Comparison of ENCODE assay signal across 9 mouse cellular contexts in genomic region chr2:30719611-30720290, GRCm38 (mm10).
DNase-seq lines count a peak whose midpoint lies in the region; ATAC-seq and TF ChIP-seq lines count a peak whose summit lies in the region.
"Had no signal": no experiment of that assay in that cellular context is flagged by ENCODE, and none has a peak within 500 bp of the region (broad histone marks: within the 10 kb centered on the region; RNA-seq: fewer than 3 reads in every experiment).

No protein-coding gene starts in this region.

- H3K36me3 ChIP-seq in C2C12 (ENCODE audit: control insufficient read depth, insufficient read depth) = no peaks in the 10 kb centered on the region
- no peaks in the 10 kb centered on the region for H3K36me3 ChIP-seq in embryonic facial prominence, embryonic 12.5 days
- H3K36me3 ChIP-seq in hindbrain, postnatal 0 days (ENCODE audit: insufficient read depth, low read length) = no peaks in the 10 kb centered on the region

- DNase-seq in adrenal gland, adult (ENCODE audit: inconsistent age in 2 of 2, low spot score in 1 of 2) = peak; percentile 70 to 87
- DNase-seq in adrenal gland, postnatal 25 days = no peak
- peak; percentile 51 for DNase-seq in hindbrain, postnatal 0 days (ENCODE audit: low spot score)
- peak; percentile 42 to 43 for DNase-seq in lung, postnatal 4 days
- no peak for DNase-seq in spleen, postnatal 10 days (ENCODE audit: low spot score in 2 of 2)
- no peak for DNase-seq in thymus, postnatal 4 days

- peak overlapping the region; percentile 57 for H3K4me2 ChIP-seq in embryonic facial prominence, embryonic 12.5 days (replicated peaks)
- peak overlapping the region; percentile 52 for H3K4me2 ChIP-seq in hindbrain, postnatal 0 days (ENCODE audit: low read depth, low read length)

- H3K27me3 ChIP-seq in C2C12 (ENCODE audit: control insufficient read depth, insufficient read depth, insufficient read length) = no peaks in the 10 kb centered on the region
- H3K27me3 ChIP-seq in embryonic facial prominence, embryonic 12.5 days = no peaks in the 10 kb centered on the region
- H3K27me3 ChIP-seq in hindbrain, postnatal 0 days (ENCODE audit: insufficient read depth, low read length) = no peaks in the 10 kb centered on the region

- peak overlapping the region; percentile 66 for H3K9ac ChIP-seq in embryonic facial prominence, embryonic 12.5 days
- peak overlapping the region; percentile 41 for H3K9ac ChIP-seq in hindbrain, postnatal 0 days (replicated peaks; ENCODE audit: low read length)

- peak overlapping the region; percentile 100 for H3K27ac ChIP-seq in embryonic facial prominence, embryonic 12.5 days
- H3K27ac ChIP-seq in hindbrain, postnatal 0 days = peak overlapping the region; percentile 95

- peaks cover 18% of the 10 kb centered on the region for H3K79me2 ChIP-seq in C2C12 (ENCODE audit: control insufficient read depth, insufficient read depth)

- TF ChIP-seq CTCF in C2C12 (IDR thresholded peaks at IDR 0.05; ENCODE audit: control insufficient read depth, insufficient read depth, insufficient read length) = no peak
- peak; percentile 13; the same call in 1 of the 2 replicates for TF ChIP-seq CTCF in hindbrain, postnatal 0 days (IDR thresholded peaks at IDR 0.05; ENCODE audit: low read depth)

- peak overlapping the region; percentile 74 for H3ac ChIP-seq in C2C12 (ENCODE audit: control insufficient read depth, insufficient read length, low read depth)

- WGBS in embryonic facial prominence, embryonic 12.5 days = 25% methylated on average over 6 of the region's 8 CpGs
- WGBS in hindbrain, postnatal 0 days = 16% methylated on average over 8 of the region's 8 CpGs

- peaks cover 85% of the 10 kb centered on the region for H3K4me1 ChIP-seq in embryonic facial prominence, embryonic 12.5 days
- H3K4me1 ChIP-seq in hindbrain, postnatal 0 days (ENCODE audit: insufficient read depth, low read length) = peaks cover 71% of the 10 kb centered on the region

- H3K79me3 ChIP-seq in C2C12 (ENCODE audit: low read depth) = peaks cover 8% of the 10 kb centered on the region

- ATAC-seq in embryonic facial prominence, embryonic 12.5 days (ENCODE audit: insufficient number of reproducible peaks, insufficient read depth, low FRiP score, low TSS enrichment) = no peak
- ATAC-seq in hindbrain, postnatal 0 days = no peak

- peak overlapping the region; percentile 36 for H3K4me3 ChIP-seq in C2C12 (ENCODE audit: insufficient read depth, poor library complexity, severe bottlenecking)
- H3K4me3 ChIP-seq in embryonic facial prominence, embryonic 12.5 days = peak overlapping the region; percentile 29
- H3K4me3 ChIP-seq in hindbrain, postnatal 0 days (ENCODE audit: low read length) = no peak overlapping the region
- H3K4me3 ChIP-seq: erythroblast, embryonic 14.5 days had no signal

- no peaks in the 10 kb centered on the region for H3K9me3 ChIP-seq in embryonic facial prominence, embryonic 12.5 days
- H3K9me3 ChIP-seq in hindbrain, postnatal 0 days (ENCODE audit: low read length) = no peaks in the 10 kb centered on the region

TF ChIP-seq in C2C12, 6 proteins besides CTCF, POLR2A, EP300 and RAD21:
- TF ChIP-seq MYOD1 (IDR thresholded peaks at IDR 0.05; ENCODE audit: control insufficient read depth, insufficient read length, low read depth) (peak; percentile 59), FOSL1 (IDR thresholded peaks at IDR 0.05; ENCODE audit: insufficient read depth, low read length, poor library complexity, severe bottlenecking) (no peak)

Comparison
In these comparisons a context has a peak if more than half of its experiments do, and no peak if none do; other contexts are left out.
1. DNase-seq: peak in adrenal gland, adult (2 of 2), hindbrain, postnatal 0 days (single experiment) and lung, postnatal 4 days (2 of 2); none in adrenal gland, postnatal 25 days (single experiment), spleen, postnatal 10 days (0 of 2) and thymus, postnatal 4 days (single experiment).